In the genomic region with DNA sequence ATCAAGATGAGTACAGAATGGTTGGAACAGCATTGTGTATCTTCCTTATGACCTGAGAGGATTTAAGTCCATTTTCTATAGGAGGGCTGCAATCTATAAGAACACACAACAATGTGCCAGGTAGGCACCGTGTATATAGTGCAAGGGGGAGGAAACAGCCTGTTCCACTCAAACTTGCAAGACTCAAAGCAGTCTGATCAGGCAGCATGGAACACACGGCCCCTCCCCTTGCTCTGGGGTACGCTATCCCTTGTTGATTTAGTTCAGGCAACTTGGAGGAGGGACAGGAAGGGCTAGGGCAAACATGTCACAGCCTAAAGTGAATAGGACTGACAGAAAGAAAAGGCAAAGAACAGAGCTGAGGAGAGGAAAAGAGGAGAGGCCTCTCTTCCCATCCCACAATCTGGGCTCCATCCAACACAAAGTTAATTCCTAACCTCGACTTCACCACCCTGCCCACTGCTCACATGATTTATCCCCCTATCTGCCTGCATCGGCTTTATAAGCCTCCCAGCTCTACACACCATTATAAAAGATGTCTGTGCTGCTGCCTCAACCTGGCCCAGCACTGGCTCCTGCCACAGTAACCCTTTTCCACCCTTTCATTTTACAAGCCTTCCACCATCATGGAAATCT, we compare ENCODE assay signal across 18 mouse cellular contexts.
DNase-seq lines count a peak whose midpoint lies in the region; ATAC-seq lines count a peak whose summit lies in the region.
"Had no signal": no experiment of that assay in that cellular context is flagged by ENCODE, and none has a peak within 500 bp of the region (broad histone marks: within the 10 kb centered on the region; RNA-seq: fewer than 3 reads in every experiment).

No protein-coding gene starts in this region.

- ATAC-seq in limb, embryonic 13.5 days (ENCODE audit: low FRiP score, low read depth) = no peak
- peak; percentile 42 for ATAC-seq in intestine, embryonic 15.5 days
- ATAC-seq in kidney, embryonic 15.5 days (replicated peaks; ENCODE audit: low FRiP score) = peak; percentile 18; the same call in 1 of the 2 replicates
- peak; percentile 58 for ATAC-seq in liver, embryonic 16.5 days (ENCODE audit: low read depth)
- ATAC-seq in forebrain, embryonic 13.5 days = no peak
- ATAC-seq: forebrain, embryonic 14.5 days had no signal

- no peak overlapping the region for H3K4me2 ChIP-seq in limb, embryonic 13.5 days (replicated peaks)
- H3K4me2 ChIP-seq in intestine, embryonic 15.5 days (replicated peaks) = no peak overlapping the region
- H3K4me2 ChIP-seq in kidney, embryonic 15.5 days = no peak overlapping the region
- no peak overlapping the region for H3K4me2 ChIP-seq in liver, embryonic 16.5 days (ENCODE audit: low read depth, low read length)
- no peak overlapping the region for H3K4me2 ChIP-seq in forebrain, embryonic 13.5 days
- H3K4me2 ChIP-seq: embryonic facial prominence, embryonic 12.5 days; limb, embryonic 12.5 days had no signal

- 30% methylated on average over 5 of the region's 5 CpGs for WGBS in limb, embryonic 13.5 days
- whole genome bisulfite sequencing in limb, embryonic 10.5 days = 44% methylated on average over 5 of the region's 5 CpGs
- 16% methylated on average over 5 of the region's 5 CpGs for WGBS in intestine, embryonic 15.5 days
- 7% methylated on average over 5 of the region's 5 CpGs for WGBS in kidney, embryonic 15.5 days
- 34% methylated on average over 5 of the region's 5 CpGs for WGBS in liver, embryonic 16.5 days (ENCODE audit: insufficient replicate concordance)
- WGBS in forebrain, embryonic 13.5 days = 58% methylated on average over 5 of the region's 5 CpGs

- 0 out of 2 replicates have a peak, but pooled peaks cover 6% of the 10 kb centered on the region for H3K27me3 ChIP-seq in limb, embryonic 13.5 days
- peaks cover 10% of the 10 kb centered on the region; the same call in 1 of the 2 replicates for H3K27me3 ChIP-seq in limb, embryonic 10.5 days (ENCODE audit: low read depth, poor library complexity, severe bottlenecking)
- H3K27me3 ChIP-seq in intestine, embryonic 15.5 days (replicated peaks) = no peaks in the 10 kb centered on the region
- no peaks in the 10 kb centered on the region for H3K27me3 ChIP-seq in kidney, embryonic 15.5 days
- no peaks in the 10 kb centered on the region for H3K27me3 ChIP-seq in liver, embryonic 16.5 days (ENCODE audit: control insufficient read depth, insufficient read depth, low read depth, low read length)
- H3K27me3 ChIP-seq in forebrain, embryonic 13.5 days = peaks cover 8% of the 10 kb centered on the region; the same call in 1 of the 2 replicates
- H3K27me3 ChIP-seq: embryonic facial prominence, embryonic 12.5 days had no signal

- no peak overlapping the region for H3K4me3 ChIP-seq in limb, embryonic 13.5 days
- H3K4me3 ChIP-seq in limb, embryonic 10.5 days = no peak overlapping the region
- H3K4me3 ChIP-seq in intestine, embryonic 15.5 days (replicated peaks) = no peak overlapping the region
- no peak overlapping the region for H3K4me3 ChIP-seq in kidney, embryonic 15.5 days (replicated peaks)
- H3K4me3 ChIP-seq in liver, embryonic 16.5 days (ENCODE audit: low read depth, low read length) = no peak overlapping the region
- H3K4me3 ChIP-seq in forebrain, embryonic 13.5 days = no peak overlapping the region
- H3K4me3 ChIP-seq: embryonic facial prominence, embryonic 12.5 days; gastrocnemius, adult 2 months; limb, embryonic 12.5 days; megakaryocyte, embryonic 14.5 days had no signal

- no peak overlapping the region for H3K9ac ChIP-seq in limb, embryonic 13.5 days
- no peak overlapping the region for H3K9ac ChIP-seq in intestine, embryonic 15.5 days
- no peak overlapping the region for H3K9ac ChIP-seq in kidney, embryonic 15.5 days
- H3K9ac ChIP-seq in liver, embryonic 16.5 days (ENCODE audit: low read depth, low read length) = no peak overlapping the region
- no peak overlapping the region for H3K9ac ChIP-seq in forebrain, embryonic 13.5 days
- H3K9ac ChIP-seq: embryonic facial prominence, embryonic 12.5 days; limb, embryonic 12.5 days had no signal

- H3K4me1 ChIP-seq in limb, embryonic 13.5 days = peaks cover 33% of the 10 kb centered on the region
- H3K4me1 ChIP-seq in limb, embryonic 10.5 days = peaks cover 18% of the 10 kb centered on the region
- peaks cover 31% of the 10 kb centered on the region for H3K4me1 ChIP-seq in intestine, embryonic 15.5 days (replicated peaks)
- H3K4me1 ChIP-seq in kidney, embryonic 15.5 days = peaks cover 27% of the 10 kb centered on the region
- H3K4me1 ChIP-seq in liver, embryonic 16.5 days (ENCODE audit: control insufficient read depth, low read depth, low read length) = no peaks in the 10 kb centered on the region
- H3K4me1 ChIP-seq in forebrain, embryonic 13.5 days = no peaks in the 10 kb centered on the region
- H3K4me1 ChIP-seq: megakaryocyte, embryonic 14.5 days had no signal

- intact Hi-C loops in left cerebral cortex, postnatal 4 days (cut with DNase I) = no loop called here
- intact Hi-C loops in heart, postnatal 14 days (cut with DNase I) = no loop called here

- H3K27ac ChIP-seq in limb, embryonic 13.5 days = peak overlapping the region; percentile 48; the same call in 1 of the 2 replicates
- H3K27ac ChIP-seq in limb, embryonic 10.5 days = no peak overlapping the region
- H3K27ac ChIP-seq in intestine, embryonic 15.5 days = peak overlapping the region; percentile 54; the same call in 1 of the 2 replicates
- H3K27ac ChIP-seq in kidney, embryonic 15.5 days = no peak overlapping the region; the same call in 1 of the 2 replicates
- H3K27ac ChIP-seq in liver, embryonic 16.5 days (ENCODE audit: low read length) = 0 out of 2 replicates have a peak overlapping the region, but pooled peaks have one; percentile 4
- H3K27ac ChIP-seq in forebrain, embryonic 13.5 days = no peak overlapping the region
- H3K27ac ChIP-seq: embryonic facial prominence, embryonic 12.5 days; limb, embryonic 12.5 days had no signal

- DNase-seq in limb, embryonic 10.5 days (ENCODE audit: low spot score) = no peak
- no peak for DNase-seq in left cerebral cortex, postnatal 4 days
- DNase-seq in heart, postnatal 14 days = no peak
- DNase-seq: adrenal gland, postnatal 25 days; cerebellum, postnatal 14 days; gastrocnemius, adult 2 months; heart, postnatal 4 days; right cerebral cortex, adult 18-20 months had no signal

- no peaks in the 10 kb centered on the region for H3K36me3 ChIP-seq in limb, embryonic 13.5 days
- no peaks in the 10 kb centered on the region for H3K36me3 ChIP-seq in limb, embryonic 10.5 days
- no peaks in the 10 kb centered on the region for H3K36me3 ChIP-seq in intestine, embryonic 15.5 days
- H3K36me3 ChIP-seq in kidney, embryonic 15.5 days = no peaks in the 10 kb centered on the region
- H3K36me3 ChIP-seq in liver, embryonic 16.5 days (ENCODE audit: control insufficient read depth, insufficient read depth) = no peaks in the 10 kb centered on the region
- no peaks in the 10 kb centered on the region for H3K36me3 ChIP-seq in forebrain, embryonic 13.5 days (ENCODE audit: poor library complexity, severe bottlenecking)
- H3K36me3 ChIP-seq: embryonic facial prominence, embryonic 12.5 days; G1E; limb, embryonic 12.5 days had no signal

- no peaks in the 10 kb centered on the region for H3K9me3 ChIP-seq in limb, embryonic 13.5 days
- no peaks in the 10 kb centered on the region for H3K9me3 ChIP-seq in limb, embryonic 10.5 days (replicated peaks)
- no peaks in the 10 kb centered on the region for H3K9me3 ChIP-seq in intestine, embryonic 15.5 days
- H3K9me3 ChIP-seq in kidney, embryonic 15.5 days (replicated peaks) = no peaks in the 10 kb centered on the region
- H3K9me3 ChIP-seq in liver, embryonic 16.5 days (replicated peaks; ENCODE audit: control insufficient read depth, low read length) = no peaks in the 10 kb centered on the region
- no peaks in the 10 kb centered on the region for H3K9me3 ChIP-seq in forebrain, embryonic 13.5 days (replicated peaks)
- H3K9me3 ChIP-seq: embryonic facial prominence, embryonic 12.5 days; G1E; limb, embryonic 12.5 days; megakaryocyte, embryonic 14.5 days had no signal

Comparison
In these comparisons a context has a peak if more than half of its experiments do, and no peak if none do; other contexts are left out.
1. H3K27ac ChIP-seq: peak in limb, embryonic 13.5 days (single experiment), intestine, embryonic 15.5 days (single experiment) and liver, embryonic 16.5 days (single experiment); none in limb, embryonic 10.5 days (single experiment), kidney, embryonic 15.5 days (single experiment) and forebrain, embryonic 13.5 days (single experiment).
2. ATAC-seq: peak in intestine, embryonic 15.5 days (single experiment), kidney, embryonic 15.5 days (single experiment) and liver, embryonic 16.5 days (single experiment); none in limb, embryonic 13.5 days (single experiment) and forebrain, embryonic 13.5 days (single experiment).